In the genomic region with DNA sequence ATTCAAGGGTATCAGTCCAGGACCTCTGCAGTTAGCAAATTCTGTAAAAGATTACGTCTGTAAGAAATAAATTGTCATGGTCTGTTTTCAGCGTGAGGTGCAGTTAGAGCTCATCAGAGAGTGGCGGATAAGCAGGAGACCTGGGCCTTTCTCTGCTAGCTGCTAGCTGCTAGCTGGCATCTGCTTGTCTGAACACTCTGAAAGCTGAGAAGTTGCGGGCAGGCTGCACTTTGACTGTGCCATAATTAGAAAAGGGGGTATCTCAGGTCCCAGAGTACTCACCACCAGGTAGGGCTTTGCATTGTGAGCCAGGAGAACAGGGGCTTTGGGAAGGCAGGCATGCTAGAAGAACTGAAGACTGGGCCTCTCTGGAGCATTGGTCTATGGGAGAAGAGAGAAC, we compare ENCODE assay signal across 14 mouse cellular contexts. TPM values are rescaled to one million over a fixed set of nuclear protein-coding genes. Genes with fewer than 3 reads are reported as not detected.
DNase-seq lines count a peak whose midpoint lies in the region; ATAC-seq and TF ChIP-seq lines count a peak whose summit lies in the region.
"Had no signal": no experiment of that assay in that cellular context is flagged by ENCODE, and none has a peak within 500 bp of the region (broad histone marks: within the 10 kb centered on the region; RNA-seq: fewer than 3 reads in every experiment).

No protein-coding gene starts in this region.

- H3K27ac ChIP-seq in lung, embryonic 16.5 days (ENCODE audit: low read length) = no peak overlapping the region
- H3K27ac ChIP-seq in stomach, postnatal 0 days (replicated peaks) = no peak overlapping the region
- H3K27ac ChIP-seq: midbrain, embryonic 13.5 days had no signal

- H3K4me3 ChIP-seq in lung, embryonic 16.5 days (ENCODE audit: low read length) = no peak overlapping the region
- no peak overlapping the region for H3K4me3 ChIP-seq in stomach, postnatal 0 days (ENCODE audit: low read depth, low read length)
- H3K4me3 ChIP-seq: midbrain, embryonic 13.5 days had no signal

- H3K36me3 ChIP-seq in lung, embryonic 16.5 days (ENCODE audit: control insufficient read depth, insufficient read depth, low read length) = no peaks in the 10 kb centered on the region
- no peaks in the 10 kb centered on the region for H3K36me3 ChIP-seq in stomach, postnatal 0 days (ENCODE audit: control insufficient read depth, insufficient read depth, low read length)
- H3K36me3 ChIP-seq: midbrain, embryonic 13.5 days had no signal

- no peak for ATAC-seq in lung, embryonic 16.5 days (ENCODE audit: low read depth)
- no peak for ATAC-seq in stomach, postnatal 0 days (ENCODE audit: low FRiP score, low TSS enrichment)
- ATAC-seq: forebrain, postnatal 0 days; midbrain, embryonic 13.5 days had no signal

- intact Hi-C loops in gastrocnemius, postnatal 14 days (cut with DNase I; ENCODE audit: low total_unique reads) = no loop called here
- intact Hi-C loops in heart, postnatal 10 days (cut with DNase I) = no loop called here

- peak; percentile 15 for DNase-seq in gastrocnemius, postnatal 14 days
- DNase-seq in gastrocnemius, postnatal 4 days (ENCODE audit: low spot score in 2 of 2) = no peak
- no peak for DNase-seq in lung, adult 18-20 months
- DNase-seq in heart, postnatal 10 days = peak; percentile 49 to 55
- no peak for DNase-seq in stomach, postnatal 0 days (ENCODE audit: low spot score)
- DNase-seq in thymus, postnatal 4 days = no peak
- DNase-seq in left cerebral cortex, adult 9 months (ENCODE audit: low spot score in 2 of 2) = no peak
- DNase-seq: adrenal gland, postnatal 25 days; forebrain, postnatal 0 days; kidney, adult 2 months; lung, postnatal 10 days; spleen, adult 18-20 months had no signal

- peaks cover 18% of the 10 kb centered on the region for H3K4me1 ChIP-seq in lung, embryonic 16.5 days (replicated peaks; ENCODE audit: control insufficient read depth, insufficient read depth, low read length)
- peaks cover 7% of the 10 kb centered on the region for H3K4me1 ChIP-seq in stomach, postnatal 0 days (replicated peaks; ENCODE audit: control insufficient read depth, insufficient read depth)

- no peaks in the 10 kb centered on the region for H3K9me3 ChIP-seq in lung, embryonic 16.5 days (ENCODE audit: control insufficient read depth, low read length)
- H3K9me3 ChIP-seq in stomach, postnatal 0 days (ENCODE audit: control insufficient read depth, low read length) = no peaks in the 10 kb centered on the region
- H3K9me3 ChIP-seq: midbrain, embryonic 13.5 days had no signal

- 86% methylated on average over 4 of the region's 4 CpGs for WGBS in lung, embryonic 16.5 days
- WGBS in stomach, postnatal 0 days = 89% methylated on average over 4 of the region's 4 CpGs

- H3K9ac ChIP-seq in lung, embryonic 16.5 days (ENCODE audit: low read length) = peak overlapping the region; percentile 8; the same call in 1 of the 2 replicates
- 0 out of 2 replicates have a peak overlapping the region, but pooled peaks have one; percentile 18 for H3K9ac ChIP-seq in stomach, postnatal 0 days (ENCODE audit: low read length)
- H3K9ac ChIP-seq: forebrain, postnatal 0 days; midbrain, embryonic 13.5 days had no signal

- no peak for TF ChIP-seq CTCF in stomach, postnatal 0 days (IDR thresholded peaks at IDR 0.05; ENCODE audit: low read depth)

- no peak overlapping the region for H3K4me2 ChIP-seq in lung, embryonic 16.5 days (ENCODE audit: low read depth, low read length)
- no peak overlapping the region for H3K4me2 ChIP-seq in stomach, postnatal 0 days (replicated peaks; ENCODE audit: low read depth)

- H3K27me3 ChIP-seq in lung, embryonic 16.5 days (ENCODE audit: control insufficient read depth, insufficient read depth, low read depth, low read length) = no peaks in the 10 kb centered on the region
- no peaks in the 10 kb centered on the region for H3K27me3 ChIP-seq in stomach, postnatal 0 days (ENCODE audit: control insufficient read depth, insufficient read depth, low read length)
- H3K27me3 ChIP-seq: midbrain, embryonic 13.5 days had no signal

- TF ChIP-seq EP300 in stomach, postnatal 0 days (optimal IDR thresholded peaks at IDR 0.05) = no peak

RNA-seq across cellular contexts. Expression of gene Itgb3bp, which starts 2.2 kb away (rescaled TPM):
- total RNA-seq in gastrocnemius, postnatal 14 days (2021) = 1 to 10 TPM; 4.1 TPM
- total RNA-seq in gastrocnemius, postnatal 4 days (2021) = 10 to 100 TPM in 1 of 2 experiments, 1 to 10 TPM in 1; 8.8 to 10.8 TPM
- 36.8 and 44.9 TPM in 2 replicates for polyA plus RNA-seq in lung, embryonic 16.5 days (2015; fragmentation: Nextera tagmentation; extraction: Ambion mirVana)
- total RNA-seq in heart, postnatal 10 days (2021) = 1 to 10 TPM; 7.6 to 8.8 TPM
- polyA plus RNA-seq in stomach, postnatal 0 days (2015; fragmentation: Nextera tagmentation; extraction: Ambion mirVana) = 19.2 and 19.6 TPM in 2 replicates

RNA-seq across cellular contexts. Expression of gene Pgm1, which starts 2.6 kb away (rescaled TPM):
- 100 to 1,000 TPM; 889 to 917 TPM for total RNA-seq in gastrocnemius, postnatal 14 days (2021)
- 100 to 1,000 TPM; 498 to 511 TPM for total RNA-seq in gastrocnemius, postnatal 4 days (2021)
- polyA plus RNA-seq in lung, embryonic 16.5 days (2015; fragmentation: Nextera tagmentation; extraction: Ambion mirVana) = 90.6 and 101 TPM in 2 replicates
- total RNA-seq in heart, postnatal 10 days (2021) = 100 to 1,000 TPM; 222 to 228 TPM
- 50.3 and 52.4 TPM in 2 replicates for polyA plus RNA-seq in stomach, postnatal 0 days (2015; fragmentation: Nextera tagmentation; extraction: Ambion mirVana)

Comparison
In these comparisons a context has a peak if more than half of its experiments do, and no peak if none do; other contexts are left out.
1. DNase-seq: peak in gastrocnemius, postnatal 14 days (single experiment) and heart, postnatal 10 days (2 of 2); none in gastrocnemius, postnatal 4 days (0 of 2), lung, adult 18-20 months (0 of 2), stomach, postnatal 0 days (single experiment), thymus, postnatal 4 days (single experiment) and left cerebral cortex, adult 9 months (0 of 2).